Mouse (Mus musculus) 3134 (cell line): ENCODE measurements around the gene Cbr3.

Source experiments
- DNase-seq: peaks from one replicate; pipeline ENCODE4 v3.0.0-alpha.2; 2011; ENCODE audit warnings: low spot score; ENCODE audit not compliant: insufficient read length; ENCODE audit errors: extremely low read depth

Gene Cbr3

GRCm38 (mm10) chr16:93711411-93712188 lies 28.6 kb downstream of the Cbr3 start, which contains the start of gene Dop1b:
TSS of gene Dop1b (plus strand) at chr16:93711904.
- peak; percentile 99 for DNase-seq

GRCm38 (mm10) chr16:93712189-93712885 lies 29.3 kb downstream of the Cbr3 start:
- no peak for DNase-seq

GRCm38 (mm10) chr16:93712966-93713365 lies 30.0 kb downstream of the Cbr3 start:
- no peak for DNase-seq

- peak; percentile 35 for DNase-seq
Measured at GRCm38 (mm10) chr16:93714426-93714825, 31.4 kb downstream of the Cbr3 start.

GRCm38 (mm10) chr16:93715826-93716225 lies 32.8 kb downstream of the Cbr3 start:
- no peak for DNase-seq

GRCm38 (mm10) chr16:93717299-93717703 lies 34.3 kb downstream of the Cbr3 start:
- DNase-seq, result no peak

GRCm38 (mm10) chr16:93721771-93722170 lies 38.8 kb downstream of the Cbr3 start:
- no peak for DNase-seq

GRCm38 (mm10) chr16:93722476-93722875 lies 39.5 kb downstream of the Cbr3 start:
- DNase-seq, result no peak

- DNase-seq, result no peak
Measured at GRCm38 (mm10) chr16:93725417-93726144, 42.6 kb downstream of the Cbr3 start.

GRCm38 (mm10) chr16:93726186-93726585 lies 43.2 kb downstream of the Cbr3 start:
- no peak for DNase-seq

GRCm38 (mm10) chr16:93728676-93729075 lies 45.7 kb downstream of the Cbr3 start:
- no peak for DNase-seq

- DNase-seq, result no peak
Measured at GRCm38 (mm10) chr16:93729801-93730721, 47.0 kb downstream of the Cbr3 start.

GRCm38 (mm10) chr16:93731310-93731709 lies 48.3 kb downstream of the Cbr3 start:
- no peak for DNase-seq

GRCm38 (mm10) chr16:93732875-93733569 lies 50.0 kb downstream of the Cbr3 start:
- peak; percentile 63 for DNase-seq

GRCm38 (mm10) chr16:93739251-93739650 lies 56.2 kb downstream of the Cbr3 start:
- no peak for DNase-seq
